Mouse (Mus musculus): Measurements from ENCODE around the gene Hsd17b7. TPM values are rescaled to one million over a fixed set of nuclear protein-coding genes. Genes with fewer than 3 reads are reported as not detected.
"Not testable (repeated sequence)": the region's sequence is repeated elsewhere in the genome, so short reads cannot be mapped to it uniquely, and the experiment has no call there.

Gene Hsd17b7
- 27.8 and 30.4 TPM in 2 replicates for polyA plus RNA-seq (2016; fragmentation: Nextera tagmentation; extraction: Ambion mirVana)

DNA sequence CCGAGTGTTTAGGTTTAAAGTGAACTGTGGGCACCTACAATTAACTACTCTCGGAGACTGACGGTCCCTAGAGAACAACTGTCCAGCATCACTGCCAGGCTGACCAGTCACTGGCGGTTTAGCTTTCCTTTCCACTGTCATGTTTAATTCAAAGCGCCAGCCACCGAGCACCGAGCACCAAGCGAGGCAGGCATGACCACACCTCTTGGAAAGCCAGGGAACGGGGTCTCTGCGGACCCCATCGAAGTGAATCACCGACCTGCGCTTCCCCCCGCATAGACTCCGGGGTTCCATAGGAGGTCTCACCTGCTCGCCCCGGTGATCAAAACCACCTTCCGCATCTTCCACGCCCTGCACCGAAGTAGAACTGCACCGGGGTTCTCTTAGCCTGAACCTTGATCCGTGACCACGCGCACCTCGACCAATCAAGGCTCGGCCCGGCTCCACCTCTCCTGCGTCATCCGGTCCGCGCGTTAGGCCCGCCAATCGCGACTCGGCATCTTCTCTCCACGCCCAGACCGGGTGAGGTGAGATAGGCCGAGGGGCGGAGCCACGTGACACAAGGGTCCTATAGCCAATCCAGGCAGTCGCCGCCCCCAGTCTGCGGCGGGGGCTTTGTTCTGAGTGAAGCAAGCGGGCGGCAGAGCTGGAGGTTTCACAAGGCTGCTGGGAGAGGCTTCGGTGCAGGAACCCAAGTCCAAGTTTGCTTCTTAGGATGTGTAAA lies at the start of gene Hsd17b7:
Gene Hsd17b7 (minus strand): TSS at position 450 of the 724 bp plus-strand sequence.
- peak within 1 kb of the TSS; percentile 73 for H3K4me3 ChIP-seq
- under 1% methylated on average over 48 of the region's 48 CpGs for WGBS
- peaks cover 31% of the 10 kb centered on the region for H3K36me3 ChIP-seq
- peaks cover 34% of the 10 kb centered on the region for H3K4me1 ChIP-seq
- peak; percentile 100 for DNase-seq (ENCODE audit: low spot score)
- H3K27me3 ChIP-seq (ENCODE audit: insufficient read depth, poor library complexity, severe bottlenecking) = no peaks in the 10 kb centered on the region
- H3K9me3 ChIP-seq = no peaks in the 10 kb centered on the region
- H3K27ac ChIP-seq = peak within 1 kb of the TSS; percentile 86

DNA sequence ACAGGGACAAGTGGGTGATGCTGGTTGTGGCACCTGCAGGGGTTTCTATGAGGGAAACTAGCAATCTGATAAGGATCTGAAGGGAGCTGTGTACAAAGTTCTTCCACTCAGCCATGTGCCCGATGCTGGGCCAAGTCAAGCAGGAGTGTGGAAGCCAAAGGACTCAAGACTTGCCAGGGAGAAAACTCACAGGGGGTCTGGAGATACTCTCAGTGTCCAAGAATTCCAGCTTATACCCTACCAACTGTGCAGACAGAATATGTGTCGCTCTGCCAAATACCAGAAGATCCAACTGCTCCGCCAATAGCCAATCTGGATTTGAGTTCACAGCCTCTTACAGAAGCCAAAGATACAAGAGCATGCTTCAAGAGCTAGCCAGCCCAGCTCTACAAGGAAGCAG lies 45.7 kb upstream of the Hsd17b7 start:
- H3K4me3 ChIP-seq = no peak overlapping the region
- WGBS = 88% methylated on average over 3 of the region's 3 CpGs
- peaks cover 24% of the 10 kb centered on the region for H3K9me3 ChIP-seq
- no peak for DNase-seq (ENCODE audit: low spot score)
- peaks cover 17% of the 10 kb centered on the region for H3K36me3 ChIP-seq
- H3K4me1 ChIP-seq = 0 out of 2 replicates have a peak, but pooled peaks cover 3% of the 10 kb centered on the region
- no peak overlapping the region for H3K27ac ChIP-seq
- no peaks in the 10 kb centered on the region for H3K27me3 ChIP-seq (ENCODE audit: insufficient read depth, poor library complexity, severe bottlenecking)

DNA sequence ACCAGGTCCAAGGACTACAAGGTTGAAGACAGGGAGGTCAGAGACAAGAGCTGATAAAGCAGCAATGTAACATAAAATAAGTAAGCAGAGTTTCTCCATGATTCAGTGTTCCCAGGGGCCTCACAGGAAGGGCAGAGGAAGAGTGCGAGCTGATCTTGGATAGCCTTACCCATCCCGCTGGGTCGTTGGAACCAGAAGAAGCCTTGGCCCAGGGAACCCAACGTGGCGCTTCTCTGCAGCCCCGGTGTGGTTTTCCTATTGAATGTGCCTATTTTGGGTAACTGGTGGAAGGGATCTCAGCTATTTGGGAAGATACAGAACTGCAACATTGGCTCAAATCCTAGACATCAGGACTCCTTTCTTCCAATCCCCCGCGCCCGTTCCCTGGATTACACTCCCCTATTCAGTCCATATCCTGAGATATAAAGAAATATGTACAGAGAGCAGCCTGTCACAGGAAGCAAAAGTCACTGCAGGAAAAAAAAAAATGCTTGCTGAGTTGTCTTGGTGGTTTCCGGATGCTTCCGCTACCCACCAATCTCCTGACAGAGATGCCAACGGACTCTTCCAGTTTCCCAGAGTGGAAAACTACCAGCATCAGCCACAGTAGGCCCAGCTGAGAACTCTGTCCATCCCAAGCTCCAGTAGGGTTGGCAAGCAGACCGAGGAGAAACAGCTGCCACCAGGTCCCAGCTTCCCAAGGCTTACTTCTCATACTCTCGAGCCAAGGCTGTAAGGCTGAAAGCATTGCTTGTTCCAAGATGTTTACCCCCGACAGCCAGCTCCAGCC lies 41.9 kb upstream of the Hsd17b7 start:
- DNase-seq (ENCODE audit: low spot score) = no peak
- peaks cover 17% of the 10 kb centered on the region for H3K4me1 ChIP-seq
- 88% methylated on average over 15 of the region's 15 CpGs for whole genome bisulfite sequencing
- no peaks in the 10 kb centered on the region for H3K27me3 ChIP-seq (ENCODE audit: insufficient read depth, poor library complexity, severe bottlenecking)
- no peaks in the 10 kb centered on the region for H3K36me3 ChIP-seq
- no peaks in the 10 kb centered on the region; the same call in 1 of the 2 replicates for H3K9me3 ChIP-seq
- H3K4me3 ChIP-seq = no peak overlapping the region
- no peak overlapping the region for H3K27ac ChIP-seq

DNA sequence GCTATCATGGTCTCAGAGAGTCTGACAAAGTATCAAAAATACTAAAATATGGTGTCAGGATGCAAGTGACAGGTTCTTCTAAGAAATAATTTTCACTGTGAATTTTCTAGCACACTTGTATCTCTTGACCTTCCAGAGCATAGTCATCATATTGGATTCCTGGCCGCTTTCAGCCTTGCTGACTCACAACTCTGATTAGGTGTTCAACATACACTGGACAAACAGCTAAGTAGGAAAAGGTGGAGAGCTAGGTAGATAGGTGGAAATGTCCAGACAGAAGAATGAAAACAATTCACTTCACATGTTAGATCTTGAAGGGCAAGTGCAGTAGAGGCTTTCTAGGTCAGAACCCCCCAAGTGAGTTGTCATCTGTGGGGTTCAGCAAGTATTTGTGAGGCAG lies 40.3 kb upstream of the Hsd17b7 start:
- Histone ChIP-seq H3K9me3 (no peaks in the 10 kb centered on the region), H3K36me3 (no peaks in the 10 kb centered on the region), H3K4me3 (no peak overlapping the region), H3K4me1 (peaks cover 17% of the 10 kb centered on the region), H3K27ac (no peak overlapping the region), H3K27me3 (ENCODE audit: insufficient read depth, poor library complexity, severe bottlenecking) (no peaks in the 10 kb centered on the region)
- DNase-seq (ENCODE audit: low spot score) = no peak
- 98% methylated on average over 1 of the region's 1 CpGs for WGBS

DNA sequence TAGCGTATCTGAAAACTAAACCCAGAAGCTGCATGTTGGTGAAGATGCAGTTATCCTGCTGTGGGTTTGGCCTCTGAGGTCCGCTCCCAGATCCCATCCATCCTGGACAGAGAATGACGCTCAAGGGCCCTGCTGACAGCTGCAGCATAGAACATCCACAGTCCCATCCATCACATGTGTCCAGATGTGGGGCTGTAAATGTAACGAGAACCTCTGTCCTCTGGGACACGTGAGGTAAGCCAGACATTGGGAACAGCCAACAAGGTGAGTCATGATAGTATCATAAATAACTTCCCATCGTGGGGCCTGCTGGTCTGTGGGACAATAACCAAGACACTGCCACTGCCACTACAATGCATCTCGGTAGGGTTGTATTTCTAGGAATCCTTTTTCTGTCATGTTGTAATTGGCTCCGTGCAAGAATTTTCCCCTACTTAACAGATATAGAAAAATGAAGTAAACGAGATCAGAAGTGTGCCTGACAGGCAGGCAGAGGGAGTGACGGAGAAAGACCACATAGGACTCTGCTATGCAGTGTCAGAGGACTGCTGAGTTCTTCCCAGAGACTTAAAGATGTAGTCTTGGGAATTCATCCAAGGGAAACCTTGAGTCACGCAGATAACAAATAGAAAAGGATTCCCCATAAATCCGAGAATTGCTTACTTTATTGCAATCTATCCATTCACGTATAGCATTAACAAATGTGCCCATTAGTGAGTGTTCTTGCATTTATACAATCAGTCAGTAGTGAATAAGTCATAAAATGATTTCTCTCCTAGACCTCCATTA lies 39.6 kb upstream of the Hsd17b7 start:
- 79% methylated on average over 13 of the region's 13 CpGs for WGBS
- no peak for DNase-seq (ENCODE audit: low spot score)
- Histone ChIP-seq H3K27me3 (ENCODE audit: insufficient read depth, poor library complexity, severe bottlenecking) (no peaks in the 10 kb centered on the region), H3K9me3 (no peaks in the 10 kb centered on the region), H3K4me3 (no peak overlapping the region), H3K36me3 (no peaks in the 10 kb centered on the region), H3K27ac (no peak overlapping the region), H3K4me1 (peaks cover 17% of the 10 kb centered on the region)

DNA sequence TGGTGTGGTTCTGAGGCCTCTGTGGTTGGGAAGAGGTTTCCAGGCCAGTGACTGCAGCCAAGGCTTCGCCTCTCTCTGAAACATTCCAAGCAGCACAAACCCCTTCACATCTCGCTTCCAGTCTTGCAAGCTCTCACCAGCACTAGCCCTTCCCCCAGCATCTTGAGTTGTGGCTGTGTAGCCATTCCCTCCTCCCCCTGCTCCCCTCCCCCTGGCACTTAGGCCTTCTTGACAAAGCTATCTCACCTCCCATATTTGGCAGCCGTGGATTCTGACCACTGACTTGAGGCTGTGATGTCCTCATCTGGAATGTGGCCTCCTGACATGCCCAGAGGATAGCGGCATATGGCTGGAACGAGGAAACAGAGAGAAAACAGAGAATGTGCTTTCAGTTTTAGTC lies 37.5 kb upstream of the Hsd17b7 start:
- Histone ChIP-seq H3K4me3 (peak overlapping the region; percentile 22; the same call in 1 of the 2 replicates), H3K36me3 (no peaks in the 10 kb centered on the region), H3K27me3 (ENCODE audit: insufficient read depth, poor library complexity, severe bottlenecking) (no peaks in the 10 kb centered on the region), H3K4me1 (peaks cover 17% of the 10 kb centered on the region), H3K9me3 (no peaks in the 10 kb centered on the region), H3K27ac (peak overlapping the region; percentile 81)
- 20% methylated on average over 5 of the region's 5 CpGs for WGBS
- peak; percentile 86 for DNase-seq (ENCODE audit: low spot score)

DNA sequence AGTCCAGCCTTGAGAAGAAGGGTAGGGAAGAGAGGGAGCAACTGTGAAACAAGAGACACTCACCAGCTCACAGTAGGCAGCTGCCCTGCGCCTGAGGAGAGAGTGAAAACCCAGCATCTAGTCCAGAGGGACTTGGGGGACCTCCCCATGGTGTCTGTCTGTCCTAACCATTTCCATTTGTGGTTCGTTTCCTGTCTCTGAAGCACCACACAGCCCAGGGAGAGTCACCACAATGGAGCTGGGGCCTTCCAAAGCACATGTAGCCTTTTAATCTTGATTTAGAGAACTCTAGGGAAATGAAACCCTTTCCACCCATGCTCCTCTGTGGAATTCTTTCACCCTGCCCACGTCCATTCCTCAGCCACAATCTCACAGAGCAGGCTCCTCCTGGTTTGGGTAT lies 36.3 kb upstream of the Hsd17b7 start:
- no peak for DNase-seq (ENCODE audit: low spot score)
- Histone ChIP-seq H3K9me3 (no peaks in the 10 kb centered on the region), H3K27me3 (ENCODE audit: insufficient read depth, poor library complexity, severe bottlenecking) (no peaks in the 10 kb centered on the region), H3K27ac (0 out of 2 replicates have a peak overlapping the region, but pooled peaks have one; percentile 29), H3K4me3 (no peak overlapping the region), H3K36me3 (no peaks in the 10 kb centered on the region), H3K4me1 (peaks cover 13% of the 10 kb centered on the region)
- WGBS = 72% methylated on average over 3 of the region's 3 CpGs

DNA sequence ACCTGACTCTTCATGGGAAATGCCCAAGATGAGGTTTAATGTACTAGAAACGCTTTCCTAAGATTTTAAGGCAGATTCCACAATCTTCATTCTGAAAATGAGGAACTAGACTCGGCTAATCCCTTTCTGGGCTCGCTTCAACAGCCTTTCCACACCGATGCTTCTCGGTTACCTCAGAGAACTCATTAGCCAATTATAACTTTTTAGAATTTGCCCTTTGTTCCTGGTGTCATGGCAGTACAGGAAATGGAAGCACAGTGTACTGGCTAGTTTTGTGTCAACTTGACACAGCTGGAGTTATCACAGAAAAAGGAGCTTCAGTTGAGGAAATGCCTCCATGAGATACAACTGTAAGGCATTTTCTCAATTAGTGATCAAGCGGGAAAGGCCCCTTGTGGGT lies 24.9 kb upstream of the Hsd17b7 start:
- H3K27ac ChIP-seq; H3K36me3 ChIP-seq; DNase-seq (ENCODE audit: low spot score); H3K4me1 ChIP-seq; H3K9me3 ChIP-seq; H3K4me3 ChIP-seq; H3K27me3 ChIP-seq (ENCODE audit: insufficient read depth, poor library complexity, severe bottlenecking): not testable (repeated sequence)
- 88% methylated on average over 6 of the region's 6 CpGs for WGBS

DNA sequence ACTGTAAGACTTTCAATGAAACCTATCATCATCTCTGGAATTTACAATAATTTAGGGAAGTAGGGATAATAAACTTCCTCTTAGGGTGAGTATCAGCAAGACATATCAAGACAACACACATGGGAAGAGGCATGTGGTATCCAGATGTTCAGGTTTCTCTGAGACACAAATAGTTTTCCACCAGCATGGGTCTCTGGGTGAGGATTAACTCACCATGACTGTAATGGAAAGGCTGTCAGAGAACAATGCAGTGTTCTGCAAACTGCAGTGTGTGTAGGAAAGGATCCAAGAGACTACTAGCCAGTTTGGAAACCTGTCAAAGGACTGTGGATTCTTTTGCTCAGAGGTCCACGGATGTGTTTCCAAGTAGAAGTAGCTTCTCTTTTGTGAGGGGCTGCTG lies 17.1 kb upstream of the Hsd17b7 start:
- H3K27ac ChIP-seq = no peak overlapping the region
- H3K4me3 ChIP-seq = no peak overlapping the region
- H3K27me3 ChIP-seq (ENCODE audit: insufficient read depth, poor library complexity, severe bottlenecking) = no peaks in the 10 kb centered on the region
- H3K36me3 ChIP-seq = peaks cover 3% of the 10 kb centered on the region; the same call in 1 of the 2 replicates
- no peaks in the 10 kb centered on the region for H3K4me1 ChIP-seq
- H3K9me3 ChIP-seq = no peaks in the 10 kb centered on the region
- DNase-seq (ENCODE audit: low spot score) = no peak
- WGBS = 69% methylated on average over 1 of the region's 1 CpGs

DNA sequence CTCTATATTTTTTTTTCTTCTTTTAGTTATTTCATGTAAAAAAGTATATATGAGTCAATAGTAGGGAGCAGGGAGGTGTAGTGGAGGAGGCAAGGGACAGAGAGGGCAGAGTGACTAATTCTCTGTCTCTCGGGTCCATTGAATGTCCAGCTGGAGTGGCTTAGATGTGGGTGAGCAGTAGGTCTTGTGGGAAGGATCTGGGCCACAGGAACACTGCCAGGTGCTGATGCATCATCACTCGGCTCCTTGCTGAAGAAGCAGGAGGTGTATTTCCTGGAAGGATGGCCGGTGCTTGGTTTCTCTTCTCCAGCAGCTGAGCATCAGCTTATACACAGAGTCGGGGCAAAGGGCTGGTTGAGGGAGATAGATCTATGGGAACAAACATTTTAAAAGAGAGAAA lies 8.6 kb upstream of the Hsd17b7 start:
- WGBS = 83% methylated on average over 4 of the region's 4 CpGs
- no peak overlapping the region for H3K4me3 ChIP-seq
- H3K9me3 ChIP-seq = no peaks in the 10 kb centered on the region
- H3K27ac ChIP-seq = no peak overlapping the region
- H3K4me1 ChIP-seq = peaks cover 3% of the 10 kb centered on the region
- no peaks in the 10 kb centered on the region for H3K36me3 ChIP-seq
- DNase-seq (ENCODE audit: low spot score) = no peak
- no peaks in the 10 kb centered on the region for H3K27me3 ChIP-seq (ENCODE audit: insufficient read depth, poor library complexity, severe bottlenecking)

DNA sequence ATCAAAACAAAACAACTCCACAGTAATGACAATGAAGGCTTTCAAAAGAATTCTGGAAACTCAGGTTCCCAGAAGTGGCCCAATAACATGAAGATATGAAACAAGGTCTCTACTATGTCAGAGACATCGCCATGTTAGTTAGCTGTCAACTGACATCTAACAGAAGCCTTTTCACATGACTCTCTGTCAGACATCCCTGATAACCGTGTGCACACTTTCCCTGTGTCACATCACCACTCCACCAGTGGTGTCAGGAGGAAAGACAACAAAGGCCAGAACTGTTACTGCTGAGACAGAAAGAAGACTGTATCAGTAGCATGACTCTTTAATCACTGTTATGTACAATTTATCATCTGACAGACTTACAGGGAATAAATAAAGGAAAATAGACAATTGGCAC lies 3.0 kb upstream of the Hsd17b7 start:
- peak overlapping the region; percentile 82 for H3K27ac ChIP-seq
- H3K27me3 ChIP-seq (ENCODE audit: insufficient read depth, poor library complexity, severe bottlenecking) = no peaks in the 10 kb centered on the region
- peaks cover under 1% of the 10 kb centered on the region; the same call in 1 of the 2 replicates for H3K36me3 ChIP-seq
- H3K9me3 ChIP-seq = no peaks in the 10 kb centered on the region
- WGBS = 11% methylated on average over 2 of the region's 2 CpGs
- peak; percentile 80 for DNase-seq (ENCODE audit: low spot score)
- H3K4me3 ChIP-seq = no peak overlapping the region
- peaks cover 33% of the 10 kb centered on the region for H3K4me1 ChIP-seq

DNA sequence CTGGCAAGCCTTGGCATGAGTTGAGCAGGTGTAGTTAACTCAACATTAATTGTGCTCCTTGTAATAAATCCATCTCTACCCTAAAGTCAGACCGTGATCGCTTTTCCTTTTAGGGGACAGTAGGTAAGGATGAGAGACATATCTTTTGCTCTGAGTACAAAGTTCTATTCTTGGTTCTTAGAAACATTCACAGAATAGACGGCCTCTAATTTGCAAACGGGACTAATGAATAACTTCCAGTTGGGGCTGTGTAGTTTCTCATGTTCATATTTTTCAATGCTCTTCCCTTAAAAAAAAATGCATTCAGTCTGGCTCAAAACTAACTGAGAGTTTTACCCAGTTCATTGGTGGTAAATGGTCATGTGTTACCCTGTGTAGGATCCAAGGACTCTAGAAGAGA lies 1.9 kb upstream of the Hsd17b7 start:
- H3K4me1 ChIP-seq = peaks cover 34% of the 10 kb centered on the region
- H3K36me3 ChIP-seq = peaks cover 11% of the 10 kb centered on the region; the same call in 1 of the 2 replicates
- no peaks in the 10 kb centered on the region for H3K27me3 ChIP-seq (ENCODE audit: insufficient read depth, poor library complexity, severe bottlenecking)
- H3K4me3 ChIP-seq = no peak overlapping the region
- H3K27ac ChIP-seq = peak overlapping the region; percentile 67; the same call in 1 of the 2 replicates
- no peaks in the 10 kb centered on the region for H3K9me3 ChIP-seq
- no peak for DNase-seq (ENCODE audit: low spot score)
- 91% methylated on average over 4 of the region's 4 CpGs for WGBS
